In genomic region chr8:70657739-70658138, GRCm38 (mm10) we compare ENCODE assay signal across 10 mouse cellular contexts. TPM values are rescaled to one million over a fixed set of nuclear protein-coding genes. Genes with fewer than 3 reads are reported as not detected.
A peak's percentile ranks its signal among the peaks of the same experiment; 100 is the strongest.
DNase-seq lines count a peak whose midpoint lies in the region; ATAC-seq lines count a peak whose summit lies in the region.
"Had no signal": no experiment of that assay in that cellular context is flagged by ENCODE, and none has a peak within 500 bp of the region (broad histone marks: within the 10 kb centered on the region; RNA-seq: fewer than 3 reads in every experiment).

No protein-coding gene starts in this region.

- no peak for ATAC-seq in heart, embryonic 12.5 days (ENCODE audit: insufficient number of reproducible peaks, low FRiP score)
- no peak for ATAC-seq in hindbrain, embryonic 14.5 days (ENCODE audit: low FRiP score)
- no peak for ATAC-seq in midbrain, embryonic 12.5 days (ENCODE audit: low FRiP score, low read depth)

- H3K9ac ChIP-seq in heart, embryonic 12.5 days = peak overlapping the region; percentile 87
- H3K9ac ChIP-seq in hindbrain, embryonic 14.5 days = peak overlapping the region; percentile 84
- H3K9ac ChIP-seq in midbrain, embryonic 12.5 days (replicated peaks) = peak overlapping the region; percentile 85

- H3K27me3 ChIP-seq in heart, embryonic 12.5 days (replicated peaks) = no peaks in the 10 kb centered on the region
- no peaks in the 10 kb centered on the region for H3K27me3 ChIP-seq in hindbrain, embryonic 14.5 days (ENCODE audit: control insufficient read depth, insufficient read depth, low read length)
- H3K27me3 ChIP-seq in midbrain, embryonic 12.5 days = no peaks in the 10 kb centered on the region

- no peak for DNase-seq in heart, postnatal 10 days
- DNase-seq in adrenal gland, postnatal 14 days = peak; percentile 76
- DNase-seq in hindbrain, embryonic 14.5 days (ENCODE audit: low spot score) = no peak
- no peak for DNase-seq in ovary, postnatal 14 days (ENCODE audit: low spot score)
- no peak for DNase-seq in gastrocnemius, postnatal 14 days
- DNase-seq in spleen, postnatal 10 days (ENCODE audit: low spot score in 2 of 2) = no peak
- DNase-seq: B cell, adult 2 months had no signal

- H3K4me1 ChIP-seq in heart, embryonic 12.5 days (replicated peaks) = peaks cover 24% of the 10 kb centered on the region
- peaks cover 16% of the 10 kb centered on the region for H3K4me1 ChIP-seq in hindbrain, embryonic 14.5 days (replicated peaks; ENCODE audit: control insufficient read depth, insufficient read depth, low read length)
- H3K4me1 ChIP-seq in midbrain, embryonic 12.5 days = peaks cover 61% of the 10 kb centered on the region

- peaks cover 37% of the 10 kb centered on the region for H3K36me3 ChIP-seq in heart, embryonic 12.5 days
- H3K36me3 ChIP-seq in hindbrain, embryonic 14.5 days (replicated peaks; ENCODE audit: control insufficient read depth, insufficient read depth) = no peaks in the 10 kb centered on the region; the same call in 1 of the 2 replicates
- peaks cover 5% of the 10 kb centered on the region; the same call in 1 of the 2 replicates for H3K36me3 ChIP-seq in midbrain, embryonic 12.5 days

- H3K4me2 ChIP-seq in heart, embryonic 12.5 days = peak overlapping the region; percentile 84; the same call in 1 of the 2 replicates
- H3K4me2 ChIP-seq in hindbrain, embryonic 14.5 days (replicated peaks) = peak overlapping the region; percentile 95
- H3K4me2 ChIP-seq in midbrain, embryonic 12.5 days (replicated peaks) = peak overlapping the region; percentile 86

- H3K27ac ChIP-seq in heart, embryonic 12.5 days (ENCODE audit: poor library complexity, severe bottlenecking) = no peak overlapping the region
- H3K27ac ChIP-seq in hindbrain, embryonic 14.5 days = peak overlapping the region; percentile 83
- peak overlapping the region; percentile 96 for H3K27ac ChIP-seq in midbrain, embryonic 12.5 days (replicated peaks)

- H3K9me3 ChIP-seq in heart, embryonic 12.5 days (replicated peaks) = no peaks in the 10 kb centered on the region
- no peaks in the 10 kb centered on the region for H3K9me3 ChIP-seq in hindbrain, embryonic 14.5 days (ENCODE audit: control insufficient read depth, low read length)
- no peaks in the 10 kb centered on the region for H3K9me3 ChIP-seq in midbrain, embryonic 12.5 days

- WGBS in heart, embryonic 12.5 days = 77% methylated on average over 2 of the region's 2 CpGs
- WGBS in hindbrain, embryonic 14.5 days = 70% methylated on average over 2 of the region's 2 CpGs
- WGBS in midbrain, embryonic 12.5 days = 84% methylated on average over 2 of the region's 2 CpGs

- H3K4me3 ChIP-seq in heart, embryonic 12.5 days = no peak overlapping the region
- H3K4me3 ChIP-seq in hindbrain, embryonic 14.5 days (replicated peaks; ENCODE audit: low read length) = peak overlapping the region; percentile 87
- peak overlapping the region; percentile 76 for H3K4me3 ChIP-seq in midbrain, embryonic 12.5 days

- intact Hi-C loops in heart, postnatal 10 days (cut with DNase I) = no loop called here
- intact Hi-C loops in gastrocnemius, postnatal 14 days (cut with DNase I; ENCODE audit: low total_unique reads) = no loop called here

RNA-seq across cellular contexts. Expression of gene Pgpep1, which starts 2.4 kb away (rescaled TPM):
- polyA plus RNA-seq in heart, embryonic 12.5 days (2016; fragmentation: Nextera tagmentation; extraction: Ambion mirVana) = 32.1 and 35.6 TPM in 2 replicates
- 10 to 100 TPM; 39.6 to 42.9 TPM for total RNA-seq in heart, postnatal 10 days (2021)
- 73.1 and 86.5 TPM in 2 replicates for total RNA-seq in adrenal gland, postnatal 14 days (2021)
- polyA plus RNA-seq in hindbrain, embryonic 14.5 days (2014; fragmentation: Nextera tagmentation; extraction: Ambion mirVana) = 74.0 and 89.3 TPM in 2 replicates
- 82.7 and 93.7 TPM in 2 replicates for polyA plus RNA-seq in midbrain, embryonic 12.5 days (2016; fragmentation: Nextera tagmentation; extraction: Ambion mirVana)
- 10 to 100 TPM; 18.2 to 21.6 TPM for total RNA-seq in gastrocnemius, postnatal 14 days (2021)

RNA-seq across cellular contexts. Expression of gene Lsm4, which starts 15.3 kb away (rescaled TPM):
- polyA plus RNA-seq in heart, embryonic 12.5 days (2016; fragmentation: Nextera tagmentation; extraction: Ambion mirVana) = 289 and 301 TPM in 2 replicates
- 10 to 100 TPM; 82.8 to 94.1 TPM for total RNA-seq in heart, postnatal 10 days (2021)
- total RNA-seq in adrenal gland, postnatal 14 days (2021) = 76.0 and 78.6 TPM in 2 replicates
- polyA plus RNA-seq in hindbrain, embryonic 14.5 days (2014; fragmentation: Nextera tagmentation; extraction: Ambion mirVana) = 180 and 197 TPM in 2 replicates
- polyA plus RNA-seq in midbrain, embryonic 12.5 days (2016; fragmentation: Nextera tagmentation; extraction: Ambion mirVana) = 255 and 263 TPM in 2 replicates
- total RNA-seq in gastrocnemius, postnatal 14 days (2021) = 10 to 100 TPM; 65.9 to 77.0 TPM

RNA-seq across cellular contexts. Expression of gene Gdf15, which starts 25.5 kb away (rescaled TPM):
- 1.0 and 1.1 TPM in 2 replicates for polyA plus RNA-seq in heart, embryonic 12.5 days (2016; fragmentation: Nextera tagmentation; extraction: Ambion mirVana)
- 1 to 10 TPM in 1 of 2 experiments, under 1 TPM in 1; 0.86 to 1.1 TPM for total RNA-seq in heart, postnatal 10 days (2021)
- total RNA-seq in adrenal gland, postnatal 14 days (2021) = 0.79 and 1.0 TPM in 2 replicates
- 0.14 and 0.28 TPM in 2 replicates for polyA plus RNA-seq in hindbrain, embryonic 14.5 days (2014; fragmentation: Nextera tagmentation; extraction: Ambion mirVana)
- polyA plus RNA-seq in midbrain, embryonic 12.5 days (2016; fragmentation: Nextera tagmentation; extraction: Ambion mirVana) = 0.17 TPM in 1 of 2 replicates, not detected in the other
- total RNA-seq in gastrocnemius, postnatal 14 days (2021) = not detected
- total RNA-seq: layer of hippocampus, adult 8-10 months had no signal

RNA-seq across cellular contexts. Expression of gene Jund, which starts 41.0 kb away (rescaled TPM):
- 183 and 206 TPM in 2 replicates for polyA plus RNA-seq in heart, embryonic 12.5 days (2016; fragmentation: Nextera tagmentation; extraction: Ambion mirVana)
- total RNA-seq in heart, postnatal 10 days (2021) = 100 to 1,000 TPM; 178 to 214 TPM
- 165 and 174 TPM in 2 replicates for total RNA-seq in adrenal gland, postnatal 14 days (2021)
- polyA plus RNA-seq in hindbrain, embryonic 14.5 days (2014; fragmentation: Nextera tagmentation; extraction: Ambion mirVana) = 128 and 144 TPM in 2 replicates
- polyA plus RNA-seq in midbrain, embryonic 12.5 days (2016; fragmentation: Nextera tagmentation; extraction: Ambion mirVana) = 206 and 213 TPM in 2 replicates
- 10 to 100 TPM; 73.5 to 87.4 TPM for total RNA-seq in gastrocnemius, postnatal 14 days (2021)

RNA-seq across cellular contexts. Expression of gene Lrrc25, which starts 41.8 kb away (rescaled TPM):
- polyA plus RNA-seq in heart, embryonic 12.5 days (2016; fragmentation: Nextera tagmentation; extraction: Ambion mirVana) = 0.65 and 0.71 TPM in 2 replicates
- 1 to 10 TPM; 1.1 to 1.6 TPM for total RNA-seq in heart, postnatal 10 days (2021)
- total RNA-seq in adrenal gland, postnatal 14 days (2021) = 1.6 and 2.0 TPM in 2 replicates
- polyA plus RNA-seq in hindbrain, embryonic 14.5 days (2014; fragmentation: Nextera tagmentation; extraction: Ambion mirVana) = 0.98 and 1.6 TPM in 2 replicates
- 1.0 and 1.6 TPM in 2 replicates for polyA plus RNA-seq in midbrain, embryonic 12.5 days (2016; fragmentation: Nextera tagmentation; extraction: Ambion mirVana)
- total RNA-seq in gastrocnemius, postnatal 14 days (2021) = under 1 TPM; 0.53 to 0.88 TPM
